Mouse (Mus musculus) left cerebral cortex, postnatal 10 days (tissue): ENCODE data around the gene Dnajc21. TPM values are rescaled to one million over a fixed set of nuclear protein-coding genes. Genes with fewer than 3 reads are reported as not detected.

ENCODE experiments used
- DNase-seq, 2 experiments: peaks; one replicate each; pipeline ENCODE4 v3.0.0; 2021 to 2022; ENCODE audit warnings: low spot score in 2 of 2, mixed read lengths in 1 of 2; ENCODE audit errors: extremely low spot score in 1 of 2
- intact Hi-C: fragments of 180-260 bp; cut with DNase I; formaldehyde crosslinking; loops from one replicate; pipeline ENCODE4 v1.15.1; 2025
- total RNA-seq, 2 experiments: library from RNA; stranded (reverse); gene quantifications; 2 replicates each; pipeline ENCODE4 v1.2.3; 2021

Gene Dnajc21
- total RNA-seq, 2 experiments from 2014 or later = 12.2 to 12.6 TPM

DNA sequence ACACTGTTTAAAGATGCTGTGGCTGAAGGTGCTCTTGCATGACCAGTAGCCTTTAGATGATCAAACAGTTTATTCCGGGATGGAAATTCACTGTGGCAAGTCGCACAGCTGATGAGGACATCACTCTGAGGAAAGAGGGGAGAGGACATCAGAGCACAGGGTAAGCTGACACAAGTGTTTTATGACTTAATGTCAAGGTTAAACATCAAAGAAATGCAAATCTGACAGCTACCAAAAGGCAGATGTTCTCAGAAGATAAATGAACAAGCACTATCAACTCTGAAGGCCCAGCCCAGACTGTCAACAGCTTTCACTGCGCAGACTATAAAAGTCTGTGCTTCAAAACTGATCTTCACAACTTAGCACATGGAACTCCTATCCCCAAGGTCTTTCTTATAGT, 23.2 kb downstream of the Dnajc21 start:
- intact Hi-C loops = loop anchor here (10.0 kb wide), 1 partner anchor 992 kb away; no protein-coding TSS in a partner anchor
- DNase-seq = no peak

DNA sequence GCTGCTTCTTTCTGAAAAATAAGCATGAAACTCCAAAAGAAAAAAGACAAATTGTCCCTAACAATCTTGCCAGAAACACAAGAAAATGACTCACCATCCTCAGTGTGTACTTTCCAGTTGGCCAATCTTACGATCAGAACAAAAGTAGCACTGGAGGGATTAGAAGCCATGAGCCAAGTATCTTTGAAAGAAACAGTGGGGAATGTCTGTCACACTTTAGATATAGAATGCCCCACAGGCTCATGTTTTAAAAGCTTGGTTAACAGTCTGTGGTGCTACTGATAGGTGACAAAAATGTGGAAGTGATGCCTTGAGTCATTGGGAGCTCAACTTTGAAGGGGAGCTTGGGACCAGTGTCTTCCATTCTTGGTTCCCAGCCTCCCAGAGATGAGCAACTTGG, 28.0 kb downstream of the Dnajc21 start:
- intact Hi-C loops = loop anchor here (10.0 kb wide), 1 partner anchor 987 kb away; no protein-coding TSS in a partner anchor
- DNase-seq = no peak

DNA sequence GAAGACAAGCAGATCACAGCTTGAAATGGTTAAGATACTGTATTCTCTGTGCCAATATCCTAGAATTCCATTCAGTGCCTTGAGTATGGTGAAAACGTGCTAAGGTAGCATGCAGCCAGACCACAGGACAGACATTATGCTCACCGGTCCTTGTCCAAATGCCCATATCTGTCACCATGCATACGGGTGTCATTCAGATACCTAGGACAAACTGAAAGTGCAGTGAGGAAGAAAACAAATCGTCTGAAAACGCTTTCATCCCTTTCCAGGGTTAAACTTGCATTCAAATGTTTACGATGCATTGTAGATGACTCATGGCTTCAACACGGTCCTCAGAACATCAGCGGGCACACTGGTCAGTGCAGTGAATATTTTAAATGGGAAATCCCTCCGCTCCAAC, 28.8 kb downstream of the Dnajc21 start:
- DNase-seq = no peak
- intact Hi-C loops = loop anchor here (10.0 kb wide), 1 partner anchor 987 kb away; no protein-coding TSS in a partner anchor

- intact Hi-C loops = loop anchor here (10.0 kb wide), 1 partner anchor 985 kb away; no protein-coding TSS in a partner anchor
- DNase-seq = no peak
Measured at GRCm38 (mm10) chr15:10439963-10440362, 30.4 kb downstream of the Dnajc21 start.

DNA sequence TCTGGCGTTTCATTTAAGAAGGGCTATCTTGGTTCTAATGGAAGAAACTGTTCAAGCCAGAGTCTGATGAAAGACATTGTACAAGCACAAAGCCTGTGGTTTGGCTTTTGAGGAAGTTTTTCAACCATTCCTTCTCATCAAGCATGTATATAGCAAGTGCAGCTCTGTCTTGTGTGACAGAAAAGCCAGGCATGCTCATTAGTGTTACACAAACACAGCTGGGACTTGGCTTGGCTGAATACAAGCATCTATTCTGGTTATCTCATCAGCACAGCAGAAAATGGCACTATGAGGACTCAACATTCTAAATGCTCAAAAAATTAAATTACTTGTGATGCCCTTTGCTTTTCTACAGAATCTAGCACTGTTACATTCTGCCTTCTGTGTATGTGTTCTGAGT, 33.4 kb downstream of the Dnajc21 start:
- intact Hi-C loops = no loop called here
- no peak for DNase-seq

- DNase-seq = no peak
Measured at GRCm38 (mm10) chr15:10426545-10427266, 43.6 kb downstream of the Dnajc21 start.

DNA sequence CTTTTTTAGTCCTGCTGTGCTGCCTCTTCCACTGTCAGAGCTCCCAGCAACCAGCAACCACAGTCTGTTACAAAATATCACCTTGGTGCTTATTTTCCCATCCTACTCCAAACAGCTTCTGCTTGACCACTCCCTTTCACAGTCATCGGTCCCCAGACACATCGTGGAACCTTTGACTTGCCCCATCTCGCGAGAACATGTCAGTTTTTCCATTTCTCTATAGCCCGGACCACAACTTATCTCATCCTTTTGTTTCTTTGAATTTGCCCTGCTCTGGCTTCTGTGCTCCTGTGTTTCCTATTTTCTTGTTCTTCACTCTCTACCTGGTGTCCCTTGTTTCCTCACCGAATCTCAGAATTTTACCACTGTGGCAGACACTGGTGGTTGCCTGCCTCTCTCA, 44.2 kb downstream of the Dnajc21 start:
- DNase-seq = no peak
- intact Hi-C loops = no loop called here

More at GRCm38 (mm10) chr15:10426545-10427266, 43.6 kb downstream of the Dnajc21 start:
- intact Hi-C loops = no loop called here

GRCm38 (mm10) chr15:10421785-10422144, 48.6 kb downstream of the Dnajc21 start:
- no peak for DNase-seq
- intact Hi-C loops = no loop called here

DNA sequence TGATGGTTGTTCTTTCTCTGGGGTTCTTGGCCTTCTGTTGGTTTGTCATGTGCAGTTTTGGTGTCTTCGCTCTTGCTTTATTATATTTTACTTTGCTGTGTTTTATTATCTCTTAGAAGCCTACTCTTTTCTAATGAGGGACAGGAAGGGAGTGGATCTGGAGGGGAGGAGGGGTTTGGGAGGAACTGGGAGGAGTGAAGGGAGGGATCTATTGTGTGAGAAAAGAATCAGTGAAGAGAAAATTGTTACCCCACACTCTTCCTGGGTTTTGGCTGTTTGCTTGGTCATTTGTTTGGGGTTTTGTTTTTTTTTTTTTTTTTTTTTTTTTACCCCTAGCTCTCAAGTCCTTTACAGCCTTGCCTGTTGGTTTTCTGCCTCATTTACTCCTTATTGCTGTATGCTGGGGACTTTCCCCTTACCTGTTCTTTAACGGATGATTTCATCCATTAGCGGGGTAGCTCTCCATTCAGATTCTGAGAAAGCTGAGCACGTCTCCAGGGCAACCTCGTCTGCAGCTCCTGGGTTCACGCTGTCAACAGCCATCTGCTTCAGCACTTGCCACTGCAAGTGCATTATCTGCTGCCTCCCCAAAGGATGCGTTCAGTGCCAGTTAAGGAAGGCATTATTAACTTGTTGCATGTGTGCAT, 49.1 kb downstream of the Dnajc21 start:
- intact Hi-C loops = no loop called here
- DNase-seq = no peak

- intact Hi-C loops = no loop called here
- DNase-seq = no peak
Measured at GRCm38 (mm10) chr15:10413656-10414055, 56.7 kb downstream of the Dnajc21 start.

GRCm38 (mm10) chr15:10410881-10411280, 59.4 kb downstream of the Dnajc21 start:
- no peak for DNase-seq
- intact Hi-C loops = no loop called here

- intact Hi-C loops = no loop called here
- DNase-seq = no peak
Measured at GRCm38 (mm10) chr15:10409842-10410241, 60.5 kb downstream of the Dnajc21 start.

DNA sequence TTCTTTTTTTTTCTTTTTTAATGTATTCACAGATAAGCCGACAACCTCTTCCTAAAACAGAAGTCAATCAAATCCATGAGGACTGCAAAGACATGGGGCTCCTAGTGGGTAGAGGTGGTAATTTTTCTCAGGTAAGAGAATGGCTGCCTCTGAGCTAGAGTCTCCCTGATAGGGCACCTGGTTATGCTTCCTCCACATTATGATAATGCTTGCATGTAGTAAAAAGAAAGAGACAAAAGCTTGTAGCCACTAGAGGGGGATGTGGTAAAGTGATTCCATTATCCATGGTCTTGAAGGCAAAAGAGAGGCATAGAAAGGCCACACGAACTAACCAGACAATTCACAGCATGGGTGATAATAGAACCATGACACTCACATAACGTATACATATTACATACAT, 69.9 kb downstream of the Dnajc21 start:
- DNase-seq = no peak
- intact Hi-C loops = no loop called here

DNA sequence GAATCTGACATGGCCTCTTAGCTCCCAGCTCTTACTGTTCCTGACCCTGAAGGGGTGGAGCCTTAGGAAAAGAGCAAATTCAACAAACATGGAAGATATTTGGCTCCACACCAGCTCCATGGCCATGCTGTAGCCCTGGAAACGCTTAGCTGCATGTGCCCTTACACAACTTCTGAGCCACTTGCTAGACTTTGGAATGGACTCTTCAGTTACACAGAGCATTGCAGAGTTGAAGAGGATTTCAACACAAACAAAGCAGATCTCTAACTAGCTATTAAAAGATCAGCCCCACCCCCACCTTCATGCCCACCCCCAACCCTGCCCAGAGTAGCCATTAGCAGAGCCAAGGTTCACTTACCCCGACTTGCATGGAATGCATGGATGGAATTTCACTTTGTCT, 70.5 kb downstream of the Dnajc21 start:
- no peak for DNase-seq
- intact Hi-C loops = no loop called here

Other genes with a start within 250 kb of the Dnajc21 start
- gene Gm21973, start 145.1 kb downstream of the Dnajc21 start, total RNA-seq = not detected
- gene Agxt2, start 112.0 kb downstream of the Dnajc21 start, total RNA-seq = not detected
- gene Brix1, start 15.4 kb upstream of the Dnajc21 start, total RNA-seq = 10 to 100 TPM; 20.8 to 23.1 TPM
- gene Rad1, start 15.5 kb upstream of the Dnajc21 start, total RNA-seq = 10 to 100 TPM; 10.4 to 12.8 TPM
- not detected for gene Ttc23l, start 88.2 kb upstream of the Dnajc21 start, total RNA-seq
- gene Rai14, start 244.1 kb upstream of the Dnajc21 start, total RNA-seq = 10 to 100 TPM; 10.1 to 12.4 TPM